In the genomic region with DNA sequence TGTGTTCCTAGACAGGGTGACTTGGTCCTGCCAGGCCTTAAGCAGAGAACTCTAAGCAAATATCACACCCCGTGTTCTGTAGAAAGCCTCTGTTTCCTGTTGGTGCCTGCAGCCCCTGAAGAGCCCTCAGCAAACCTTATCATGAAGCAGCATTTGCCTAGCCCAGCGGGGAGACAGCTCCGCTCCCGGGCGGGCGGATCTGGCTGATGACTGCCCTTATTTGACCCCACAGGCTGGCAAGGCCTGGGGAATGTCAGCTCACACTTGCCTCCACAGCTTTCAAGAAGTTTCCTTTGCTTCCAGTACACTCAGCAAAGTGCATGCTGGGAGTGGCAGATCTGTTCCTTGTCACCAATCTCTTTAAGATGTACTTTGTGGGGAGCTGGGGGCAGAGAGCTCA, we compare ENCODE assay signal across 8 mouse cellular contexts. TPM values are rescaled to one million over a fixed set of nuclear protein-coding genes. Genes with fewer than 3 reads are reported as not detected.
DNase-seq lines count a peak whose midpoint lies in the region; ATAC-seq and TF ChIP-seq lines count a peak whose summit lies in the region.

No protein-coding gene starts in this region.

- H3K4me3 ChIP-seq in MEL (ENCODE audit: control insufficient read depth in 1 of 2, insufficient read depth in 1 of 2, low read depth in 2 of 2, low read length in 2 of 2) = peak overlapping the region; percentile 23 to 64
- no peak overlapping the region for H3K4me3 ChIP-seq in embryonic facial prominence, embryonic 13.5 days
- no peak overlapping the region for H3K4me3 ChIP-seq in limb, embryonic 10.5 days
- no peak overlapping the region for H3K4me3 ChIP-seq in midbrain, embryonic 15.5 days

- peak overlapping the region; percentile 99 for H3K27ac ChIP-seq in MEL (ENCODE audit: control insufficient read depth, low read depth, low read length)
- H3K27ac ChIP-seq in embryonic facial prominence, embryonic 13.5 days = no peak overlapping the region
- H3K27ac ChIP-seq in limb, embryonic 10.5 days = peak overlapping the region; percentile 84
- H3K27ac ChIP-seq in midbrain, embryonic 15.5 days = no peak overlapping the region

- H3K4me1 ChIP-seq in MEL (ENCODE audit: control insufficient read depth in 1 of 2, insufficient read depth in 2 of 2, low read length in 2 of 2) = peaks cover 26 to 70% of the 10 kb centered on the region in 2 experiments
- H3K4me1 ChIP-seq in embryonic facial prominence, embryonic 13.5 days = peaks cover 23% of the 10 kb centered on the region
- peaks cover 64% of the 10 kb centered on the region for H3K4me1 ChIP-seq in limb, embryonic 10.5 days
- H3K4me1 ChIP-seq in midbrain, embryonic 15.5 days = no peaks in the 10 kb centered on the region

- peak overlapping the region; percentile 78 for H3K9ac ChIP-seq in MEL (ENCODE audit: control insufficient read depth, low read depth, low read length, poor library complexity, severe bottlenecking)
- H3K9ac ChIP-seq in embryonic facial prominence, embryonic 13.5 days = 0 out of 2 replicates have a peak overlapping the region, but pooled peaks have one; percentile 12
- no peak overlapping the region for H3K9ac ChIP-seq in midbrain, embryonic 15.5 days

- WGBS in embryonic facial prominence, embryonic 13.5 days = 41% methylated on average over 6 of the region's 6 CpGs
- 11% methylated on average over 6 of the region's 6 CpGs for WGBS in limb, embryonic 10.5 days
- WGBS in midbrain, embryonic 15.5 days = 53% methylated on average over 6 of the region's 6 CpGs

- H3K79me2 ChIP-seq in MEL (ENCODE audit: control insufficient read depth, insufficient read depth, low read length, poor library complexity) = peaks cover 8% of the 10 kb centered on the region

- peak; percentile 91 for DNase-seq in MEL (ENCODE audit: low read depth, low spot score)
- DNase-seq in limb, embryonic 10.5 days (ENCODE audit: low spot score) = peak; percentile 88
- DNase-seq in naive thymus-derived CD4-positive, alpha-beta T cell, adult 2 months (ENCODE audit: low read depth) = peak; percentile 63
- no peak for DNase-seq in layer of hippocampus, postnatal 25 days (ENCODE audit: extremely low spot score in 1 of 2, low spot score in 1 of 2)
- DNase-seq in cerebellum, postnatal 36 days = no peak

- no peak for TF ChIP-seq CTCF in MEL (IDR thresholded peaks at IDR 0.05 in 2 of 3, conservative IDR thresholded peaks at IDR 0.05 in 1 of 3; ENCODE audit: control insufficient read depth in 1 of 3, insufficient read depth in 1 of 3, low read depth in 2 of 3, low read length in 3 of 3, poor library complexity in 1 of 3, severe bottlenecking in 1 of 3)

- TF ChIP-seq RAD21 in MEL (IDR thresholded peaks at IDR 0.05; ENCODE audit: low read depth, low read length) = no peak

- peaks cover 0 to 48% of the 10 kb centered on the region in 2 experiments; a peak in 2 of 4 replicates for H3K36me3 ChIP-seq in MEL (ENCODE audit: control insufficient read depth in 1 of 2, insufficient read depth in 2 of 2, low read length in 2 of 2)
- H3K36me3 ChIP-seq in embryonic facial prominence, embryonic 13.5 days = no peaks in the 10 kb centered on the region
- no peaks in the 10 kb centered on the region for H3K36me3 ChIP-seq in limb, embryonic 10.5 days
- H3K36me3 ChIP-seq in midbrain, embryonic 15.5 days (replicated peaks) = no peaks in the 10 kb centered on the region

- H3K9me3 ChIP-seq in MEL (replicated peaks; ENCODE audit: insufficient read depth, low read length) = no peaks in the 10 kb centered on the region
- no peaks in the 10 kb centered on the region for H3K9me3 ChIP-seq in embryonic facial prominence, embryonic 13.5 days
- no peaks in the 10 kb centered on the region for H3K9me3 ChIP-seq in limb, embryonic 10.5 days (replicated peaks)
- no peaks in the 10 kb centered on the region for H3K9me3 ChIP-seq in midbrain, embryonic 15.5 days

- no peaks in the 10 kb centered on the region for H3K27me3 ChIP-seq in MEL (ENCODE audit: control insufficient read depth in 1 of 2, insufficient read depth in 2 of 2, low read length in 2 of 2)
- H3K27me3 ChIP-seq in embryonic facial prominence, embryonic 13.5 days = no peaks in the 10 kb centered on the region
- no peaks in the 10 kb centered on the region for H3K27me3 ChIP-seq in limb, embryonic 10.5 days (ENCODE audit: low read depth, poor library complexity, severe bottlenecking)
- no peaks in the 10 kb centered on the region for H3K27me3 ChIP-seq in midbrain, embryonic 15.5 days (replicated peaks)

- TF ChIP-seq POLR2A in MEL (IDR thresholded peaks at IDR 0.05; ENCODE audit: control insufficient read depth in 1 of 2, insufficient read depth in 1 of 2, low read depth in 1 of 2, low read length in 2 of 2, poor library complexity in 1 of 2) = peak in 1 of 2 experiments; percentile 24; a peak in 2 of 4 replicates

- peak in 1 of 2 experiments; percentile 70; a peak in 3 of 4 replicates for TF ChIP-seq EP300 in MEL (IDR thresholded peaks at IDR 0.05; ENCODE audit: low read depth in 1 of 2, low read length in 2 of 2)

- ATAC-seq in embryonic facial prominence, embryonic 13.5 days (ENCODE audit: insufficient number of reproducible peaks, insufficient read depth, low FRiP score, low TSS enrichment, low read depth) = no peak
- ATAC-seq in monocyte, adult 5-6 weeks (replicated peaks; ENCODE audit: insufficient number of reproducible peaks, low FRiP score, low TSS enrichment, poor library complexity, severe bottlenecking) = no peak
- ATAC-seq in midbrain, embryonic 15.5 days (replicated peaks) = no peak

- no peak overlapping the region for H3K4me2 ChIP-seq in embryonic facial prominence, embryonic 13.5 days
- no peak overlapping the region for H3K4me2 ChIP-seq in midbrain, embryonic 15.5 days

TF ChIP-seq in MEL, 35 proteins besides CTCF, POLR2A, EP300 and RAD21 (continues in another document):
- no peak for TF ChIP-seq ZC3H11A (IDR thresholded peaks at IDR 0.05; ENCODE audit: low read depth, low read length)
- no peak for TF ChIP-seq SMC3 (IDR thresholded peaks at IDR 0.05; ENCODE audit: low read depth, low read length)
- no peak for TF ChIP-seq ZNF384 (IDR thresholded peaks at IDR 0.05; ENCODE audit: low read depth, low read length)
- TF ChIP-seq KAT2A (conservative IDR thresholded peaks at IDR 0.05; ENCODE audit: low read depth, low read length) = no peak
- no peak for TF ChIP-seq BHLHE40 (IDR thresholded peaks at IDR 0.05; ENCODE audit: borderline replicate concordance, low read depth, low read length)
- TF ChIP-seq RCOR1 (IDR thresholded peaks at IDR 0.05; ENCODE audit: low read depth, low read length) = no peak
- peak; percentile 27; the same call in 1 of the 2 replicates for TF ChIP-seq MAZ (IDR thresholded peaks at IDR 0.05; ENCODE audit: low read depth, low read length)
- TF ChIP-seq NRF1 (IDR thresholded peaks at IDR 0.05; ENCODE audit: insufficient read depth, low read depth, low read length, poor library complexity, severe bottlenecking) = no peak
- TF ChIP-seq CHD2 (IDR thresholded peaks at IDR 0.05; ENCODE audit: low read length) = no peak
- TF ChIP-seq MAFK (IDR thresholded peaks at IDR 0.05; ENCODE audit: borderline replicate concordance, low read depth, low read length) = no peak
- peak; percentile 85 for TF ChIP-seq TBP (IDR thresholded peaks at IDR 0.05; ENCODE audit: low read depth, low read length)
- TF ChIP-seq UBTF (IDR thresholded peaks at IDR 0.05; ENCODE audit: borderline replicate concordance, insufficient read depth, low read depth, low read length) = no peak
- TF ChIP-seq SIN3A (IDR thresholded peaks at IDR 0.05; ENCODE audit: low read length) = no peak; the same call in 1 of the 2 replicates
- no peak for TF ChIP-seq JUND (IDR thresholded peaks at IDR 0.05; ENCODE audit: low read depth, low read length)
- no peak for TF ChIP-seq ZKSCAN1 (IDR thresholded peaks at IDR 0.05; ENCODE audit: low read depth, low read length)
- TF ChIP-seq MEF2A (IDR thresholded peaks at IDR 0.05; ENCODE audit: extremely low read depth, insufficient replicate concordance, low read depth, low read length, poor library complexity, severe bottlenecking) = no peak
- TF ChIP-seq TAL1 (IDR thresholded peaks at IDR 0.05; ENCODE audit: low read length) = peak; percentile 74
- TF ChIP-seq POLR2AphosphoS2 (IDR thresholded peaks at IDR 0.05; ENCODE audit: low read length) = no peak
- peak; percentile 56; the same call in 1 of the 2 replicates for TF ChIP-seq HCFC1 (IDR thresholded peaks at IDR 0.05; ENCODE audit: low read depth, low read length)
- TF ChIP-seq ZMIZ1 (IDR thresholded peaks at IDR 0.05; ENCODE audit: low read depth, low read length) = no peak; the same call in none of the 2 replicates
- no peak for TF ChIP-seq MYB (IDR thresholded peaks at IDR 0.05; ENCODE audit: low read depth, low read length)
- TF ChIP-seq E2F4 (IDR thresholded peaks at IDR 0.05; ENCODE audit: borderline replicate concordance, low read depth, low read length) = no peak
- no peak for TF ChIP-seq GABPA (IDR thresholded peaks at IDR 0.05; ENCODE audit: low read depth, low read length)
- TF ChIP-seq CHD1 (IDR thresholded peaks at IDR 0.05; ENCODE audit: low read depth, low read length) = no peak
- no peak for TF ChIP-seq MYC (IDR thresholded peaks at IDR 0.05; ENCODE audit: low read depth, low read length)

RNA-seq across cellular contexts. Expression of gene Furin, which starts 40.3 kb away (rescaled TPM):
- 11.6 and 13.7 TPM in 2 replicates for total RNA-seq in MEL (2012; rRNA removed)
- 10 to 100 TPM in 1 of 2 experiments, not detected in 1; 32.3 TPM for polyA plus RNA-seq in MEL (2012; ENCODE audit: insufficient read depth in 1 of 2, insufficient read length in 2 of 2, low read depth in 1 of 2, low replicate concordance in 2 of 2, missing spikeins in 1 of 2)
- polyA plus RNA-seq in embryonic facial prominence, embryonic 13.5 days (2015; fragmentation: Nextera tagmentation; extraction: Ambion mirVana) = 10.9 and 11.0 TPM in 2 replicates
- polyA plus RNA-seq in limb, embryonic 10.5 days (2016; fragmentation: Nextera tagmentation; extraction: Ambion mirVana) = 8.8 and 9.4 TPM in 2 replicates
- 31.1 to 46.2 TPM (median 34.3 TPM) in 3 replicates for total RNA-seq in monocyte, adult 5-6 weeks (2017)
- 5.7 and 6.3 TPM in 2 replicates for polyA plus RNA-seq in midbrain, embryonic 15.5 days (2015; fragmentation: Nextera tagmentation; extraction: Ambion mirVana)
- total RNA-seq in layer of hippocampus, postnatal 25 days (2021) = 10 to 100 TPM; 39.6 to 42.3 TPM

RNA-seq across cellular contexts. Expression of gene Fes, which starts 57.7 kb away (rescaled TPM):
- total RNA-seq in MEL (2012; rRNA removed) = 1.3 and 2.7 TPM in 2 replicates
- 1 to 10 TPM in 1 of 2 experiments, not detected in 1; 6.6 TPM for polyA plus RNA-seq in MEL (2012; ENCODE audit: insufficient read depth in 1 of 2, insufficient read length in 2 of 2, low read depth in 1 of 2, low replicate concordance in 2 of 2, missing spikeins in 1 of 2)
- 12.8 and 13.8 TPM in 2 replicates for polyA plus RNA-seq in embryonic facial prominence, embryonic 13.5 days (2015; fragmentation: Nextera tagmentation; extraction: Ambion mirVana)
- 7.6 and 13.2 TPM in 2 replicates for polyA plus RNA-seq in limb, embryonic 10.5 days (2016; fragmentation: Nextera tagmentation; extraction: Ambion mirVana)
- total RNA-seq in monocyte, adult 5-6 weeks (2017) = 117 to 175 TPM (median 150 TPM) in 3 replicates
- 4.4 and 4.8 TPM in 2 replicates for polyA plus RNA-seq in midbrain, embryonic 15.5 days (2015; fragmentation: Nextera tagmentation; extraction: Ambion mirVana)
- 1 to 10 TPM; 4.2 to 6.1 TPM for total RNA-seq in layer of hippocampus, postnatal 25 days (2021)

Comparison
In these comparisons a context has a peak if more than half of its experiments do, and no peak if none do; other contexts are left out.
1. DNase-seq: peak in MEL (single experiment), limb, embryonic 10.5 days (single experiment) and naive thymus-derived CD4-positive, alpha-beta T cell, adult 2 months (single experiment); none in layer of hippocampus, postnatal 25 days (0 of 2) and cerebellum, postnatal 36 days (0 of 2).
2. H3K27ac ChIP-seq: peak in MEL (single experiment) and limb, embryonic 10.5 days (single experiment); none in embryonic facial prominence, embryonic 13.5 days (single experiment) and midbrain, embryonic 15.5 days (single experiment).
3. H3K4me3 ChIP-seq: peak in MEL (2 of 2); none in embryonic facial prominence, embryonic 13.5 days (single experiment), limb, embryonic 10.5 days (single experiment) and midbrain, embryonic 15.5 days (single experiment).